Mouse (Mus musculus): Measurements from ENCODE around the gene Atp11c.

The Atp11c gene

GRCm38 (mm10) chrX:60394292-60394691 lies 198.2 kb downstream of the Atp11c start:
- in situ Hi-C loops (cut with MboI; ENCODE audit: low sequenced_read_pairs) = no loop called here

- in situ Hi-C loops (cut with MboI; ENCODE audit: low sequenced_read_pairs) = no loop called here
Observed at GRCm38 (mm10) chrX:60386852-60387251, 205.6 kb downstream of the Atp11c start.

DNA sequence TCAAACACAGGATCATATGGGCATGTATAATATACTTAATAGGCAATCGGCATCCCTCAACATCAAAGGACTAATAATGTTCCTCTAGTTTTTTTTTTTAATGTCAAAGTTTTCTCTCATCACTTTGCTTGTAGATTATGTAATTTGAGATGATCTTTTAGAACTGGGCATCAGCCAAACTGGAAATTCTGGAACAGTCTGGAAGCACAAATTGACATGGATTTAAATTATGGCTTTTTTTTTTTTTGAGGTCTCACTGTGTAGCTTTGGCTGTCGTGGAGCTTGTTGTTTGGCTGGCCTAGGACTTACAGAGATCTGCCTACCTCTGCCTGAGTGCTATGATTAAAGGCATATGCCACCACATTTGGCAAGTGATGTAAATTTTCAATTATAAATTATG lies 210.8 kb downstream of the Atp11c start:
- in situ Hi-C loops (cut with MboI; ENCODE audit: low sequenced_read_pairs) = no loop called here

DNA sequence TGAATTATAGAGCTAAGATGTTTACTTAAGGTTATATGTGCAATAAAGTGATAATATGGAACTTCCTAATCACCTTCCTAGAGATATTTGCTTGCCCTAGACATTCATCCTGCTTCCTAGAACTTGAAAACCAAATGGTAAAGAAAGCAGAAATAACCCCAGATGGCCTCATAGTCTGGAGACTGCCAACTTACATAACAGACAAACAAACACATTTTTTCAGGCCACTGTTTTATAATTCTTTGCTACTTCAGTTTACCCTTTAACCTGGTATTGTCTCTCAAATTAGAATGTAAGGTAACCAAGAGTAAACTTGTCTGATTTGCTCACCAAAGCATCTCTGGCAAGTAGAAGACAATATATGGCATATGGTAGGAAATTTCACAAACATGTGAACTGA lies 212.1 kb downstream of the Atp11c start:
- in situ Hi-C loops (cut with MboI; ENCODE audit: low sequenced_read_pairs) = no loop called here

GRCm38 (mm10) chrX:60348741-60349140 lies 243.8 kb downstream of the Atp11c start:
- in situ Hi-C loops (cut with MboI; ENCODE audit: low sequenced_read_pairs) = no loop called here

GRCm38 (mm10) chrX:60345447-60345846 lies 247.1 kb downstream of the Atp11c start:
- in situ Hi-C loops (cut with MboI; ENCODE audit: low sequenced_read_pairs) = no loop called here

GRCm38 (mm10) chrX:60344991-60345390 lies 247.5 kb downstream of the Atp11c start:
- in situ Hi-C loops (cut with MboI; ENCODE audit: low sequenced_read_pairs) = no loop called here

GRCm38 (mm10) chrX:60329735-60330134 lies 262.8 kb downstream of the Atp11c start:
- in situ Hi-C loops (cut with MboI; ENCODE audit: low sequenced_read_pairs) = no loop called here

DNA sequence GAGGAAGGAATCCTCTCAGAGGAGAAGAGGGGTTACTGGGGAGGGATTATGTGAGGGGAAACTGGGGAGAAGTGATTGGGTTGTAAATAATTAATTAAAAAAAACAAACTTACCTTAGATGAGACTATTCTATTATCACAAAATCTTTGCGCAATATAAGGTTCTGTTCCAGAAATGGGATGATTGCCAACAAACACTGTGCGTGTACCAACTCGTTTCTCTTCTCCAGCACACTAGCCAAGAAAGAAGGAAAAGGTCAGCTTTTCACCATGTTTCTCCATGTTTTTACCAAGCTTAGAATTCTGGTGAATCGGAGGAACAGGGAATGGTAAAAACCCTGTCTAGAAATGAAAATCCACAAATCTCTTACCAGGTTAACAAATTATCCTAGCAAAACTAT lies 271.2 kb downstream of the Atp11c start:
- in situ Hi-C loops (cut with MboI; ENCODE audit: low sequenced_read_pairs) = no loop called here

DNA sequence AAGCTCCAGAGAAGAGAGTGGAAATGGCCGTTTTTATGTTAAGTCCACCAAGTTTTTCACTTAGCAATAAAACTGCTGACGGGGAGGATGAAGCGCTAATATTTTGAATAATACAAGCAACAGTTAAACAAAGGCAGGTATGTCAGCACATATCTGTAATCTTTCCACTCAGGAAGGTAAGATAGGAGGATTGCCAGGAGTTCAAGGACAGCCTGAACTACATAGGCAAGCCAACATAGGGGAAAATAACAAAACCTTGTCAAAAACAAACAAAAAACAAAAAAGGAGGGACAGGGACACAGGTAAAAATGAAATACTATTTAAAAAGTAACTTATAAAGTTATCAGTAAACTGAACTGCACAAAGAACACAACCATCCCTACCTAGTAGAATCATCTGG lies 274.8 kb downstream of the Atp11c start:
- in situ Hi-C loops (cut with MboI; ENCODE audit: low sequenced_read_pairs) = no loop called here

GRCm38 (mm10) chrX:60292335-60292734 lies 300.2 kb downstream of the Atp11c start:
- in situ Hi-C loops (cut with MboI; ENCODE audit: low sequenced_read_pairs) = no loop called here

DNA sequence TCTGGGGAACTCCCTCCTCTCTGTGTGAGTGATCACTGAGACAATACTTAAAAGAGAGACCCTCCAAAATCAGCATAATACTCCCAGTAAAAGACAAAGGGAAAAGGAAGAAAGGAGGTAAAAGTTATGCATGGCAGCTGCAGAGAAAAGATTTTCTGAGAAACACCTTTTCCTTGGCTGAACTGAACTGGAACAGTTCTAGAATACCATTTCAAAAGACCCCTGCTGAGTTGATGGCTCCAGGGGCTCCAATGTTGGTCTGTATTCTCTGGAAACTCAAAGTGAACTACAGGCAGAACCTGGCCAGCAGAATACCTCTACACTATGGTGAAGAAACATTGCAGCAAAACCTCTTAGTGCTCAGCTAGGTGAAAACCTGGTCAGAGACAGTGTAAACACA lies 337.2 kb downstream of the Atp11c start:
- in situ Hi-C loops (cut with MboI; ENCODE audit: low sequenced_read_pairs) = no loop called here

- in situ Hi-C loops (cut with MboI; ENCODE audit: low sequenced_read_pairs) = no loop called here
Observed at GRCm38 (mm10) chrX:60187726-60188125, 404.8 kb downstream of the Atp11c start.

- in situ Hi-C loops (cut with MboI; ENCODE audit: low sequenced_read_pairs) = no loop called here
Observed at GRCm38 (mm10) chrX:60182611-60183010, 409.9 kb downstream of the Atp11c start.

- in situ Hi-C loops (cut with MboI; ENCODE audit: low sequenced_read_pairs) = no loop called here
Observed at GRCm38 (mm10) chrX:60178744-60179458, 413.6 kb downstream of the Atp11c start, which contains the start of gene Mcf2. Gene Mcf2 (minus strand): TSS chrX:60179089.

DNA sequence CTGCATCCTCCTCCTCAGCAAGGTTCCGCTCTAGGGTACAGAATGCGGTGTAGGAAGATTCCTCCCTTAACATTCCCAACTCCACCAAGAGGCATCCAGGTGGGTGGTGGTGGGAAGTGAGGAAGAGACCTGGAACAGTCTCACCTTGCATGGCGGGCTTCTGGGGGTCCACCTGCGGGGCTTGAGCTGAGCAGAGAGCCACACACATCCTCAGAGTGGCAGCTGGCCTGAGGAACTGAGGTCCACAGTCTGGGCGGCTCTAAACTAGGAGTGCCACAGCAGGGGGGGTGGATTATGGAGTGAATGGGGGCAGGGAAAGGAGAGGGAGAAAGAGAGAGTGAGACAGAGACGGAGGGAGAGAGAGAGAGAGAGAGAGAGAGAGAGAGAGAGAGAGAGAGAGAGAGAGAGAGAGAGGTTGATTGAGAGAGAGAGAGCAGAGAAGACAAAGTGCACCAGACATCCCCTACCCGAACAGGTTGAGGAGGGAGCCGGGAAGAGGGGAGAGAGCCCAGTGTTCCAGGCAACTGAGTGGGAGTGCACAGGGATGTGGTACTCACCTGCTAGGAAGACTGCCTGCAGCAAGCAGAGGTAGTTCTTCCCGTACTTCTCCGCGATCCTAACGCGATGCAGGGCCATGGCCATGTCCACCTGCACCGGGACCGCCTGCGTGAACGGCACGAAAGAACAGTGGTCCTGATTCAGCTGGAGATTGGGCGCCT lies 414.3 kb downstream of the Atp11c start:
- in situ Hi-C loops (cut with MboI; ENCODE audit: low sequenced_read_pairs) = no loop called here
